Mouse (Mus musculus) lung, embryonic 15.5 days (tissue): ENCODE results near the gene Bcat1. TPM values are rescaled to one million over a fixed set of nuclear protein-coding genes. Genes with fewer than 3 reads are reported as not detected.
A peak's percentile ranks its signal among the peaks of the same experiment; 100 is the strongest.

Source experiments
- ATAC-seq: fragments of 200-750 bp; cut with Nextera tagmentation; 2 replicates; pipeline ENCODE4 v1.8.0; 2017; ENCODE audit warnings: moderate number of reproducible peaks, borderline replicate concordance; ENCODE audit not compliant: low FRiP score, low TSS enrichment; ENCODE audit errors: extremely low read depth
- H3K27ac ChIP-seq: fragments of 300-500 bp; sonication (generic); 2 replicates; pipeline ENCODE4 v1.5.1; 2015; ENCODE audit warnings: moderate library complexity, mild to moderate bottlenecking, inconsistent platforms
- H3K27me3 ChIP-seq: fragments of 300-500 bp; sonication (generic); 2 replicates; pipeline ENCODE4 v1.6.1; 2015; ENCODE audit warnings: inconsistent platforms
- H3K36me3 ChIP-seq: fragments of 300-500 bp; sonication (generic); 2 replicates; pipeline ENCODE4 v1.6.1; 2015; ENCODE audit warnings: inconsistent platforms
- H3K4me1 ChIP-seq: fragments of 300-500 bp; sonication (generic); 2 replicates; pipeline ENCODE4 v1.6.1; 2015; ENCODE audit warnings: inconsistent platforms
- H3K4me2 ChIP-seq: fragments of 300-500 bp; sonication (generic); 2 replicates; pipeline ENCODE4 v1.6.1; 2015; ENCODE audit warnings: inconsistent platforms, mild to moderate bottlenecking, moderate library complexity
- H3K4me3 ChIP-seq: fragments of 300-500 bp; sonication (generic); 2 replicates; pipeline ENCODE4 v1.5.1; 2015; ENCODE audit warnings: mild to moderate bottlenecking, inconsistent platforms
- H3K9ac ChIP-seq: fragments of 300-500 bp; sonication (generic); 2 replicates; pipeline ENCODE4 v1.6.1; 2015; ENCODE audit warnings: inconsistent platforms
- H3K9me3 ChIP-seq: fragments of 300-500 bp; sonication (generic); 2 replicates; pipeline ENCODE4 v1.6.1; 2016; ENCODE audit warnings: inconsistent platforms
- WGBS: fragments of 180-500 bp; shearing (Covaris S2); methylation state at CpG from one replicate; pipeline ENCODE4 v1.1.7; 2015; 5-methylcytosine and 5-hydroxymethylcytosine counted together
- polyA plus RNA-seq: library from polyadenylated mRNA; unstranded; fragments of >200 nt; fragmentation: Nextera tagmentation; extraction: Ambion mirVana; gene quantifications from 2 replicates; pipeline ENCODE4 v1.2.1, GENCODE M21; 2015

Bcat1 gene
- polyA plus RNA-seq, 1 experiment from 2014 or later = 7.5 TPM

DNA sequence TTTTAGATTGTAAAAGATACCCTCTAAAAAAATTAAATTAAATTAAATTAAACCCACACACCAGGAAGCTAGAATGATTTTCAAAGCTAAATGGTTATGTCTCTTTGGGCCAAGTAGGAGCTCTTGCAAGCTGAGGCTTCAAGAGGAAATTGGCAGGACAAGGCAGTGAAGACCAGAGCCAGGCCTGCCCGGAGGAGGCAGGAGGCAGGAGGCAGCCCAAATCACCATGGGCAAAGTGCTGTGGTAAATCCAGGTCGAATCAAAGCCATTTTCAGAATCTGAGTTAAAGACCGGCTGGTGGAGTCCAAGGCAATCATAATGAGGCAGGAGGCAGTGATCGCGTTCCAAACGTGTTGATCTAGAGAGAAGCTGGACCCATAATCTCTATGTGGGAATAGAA is 88.3 kb downstream of the Bcat1 start:
- H3K9me3 ChIP-seq = no peaks in the 10 kb centered on the region
- H3K9ac ChIP-seq = no peak overlapping the region
- H3K4me3 ChIP-seq = no peak overlapping the region
- no peak for ATAC-seq
- no peaks in the 10 kb centered on the region for H3K4me1 ChIP-seq
- no peaks in the 10 kb centered on the region for H3K27me3 ChIP-seq
- WGBS = 90% methylated on average over 6 of the region's 6 CpGs
- H3K4me2 ChIP-seq = no peak overlapping the region
- no peaks in the 10 kb centered on the region for H3K36me3 ChIP-seq
- H3K27ac ChIP-seq = no peak overlapping the region

DNA sequence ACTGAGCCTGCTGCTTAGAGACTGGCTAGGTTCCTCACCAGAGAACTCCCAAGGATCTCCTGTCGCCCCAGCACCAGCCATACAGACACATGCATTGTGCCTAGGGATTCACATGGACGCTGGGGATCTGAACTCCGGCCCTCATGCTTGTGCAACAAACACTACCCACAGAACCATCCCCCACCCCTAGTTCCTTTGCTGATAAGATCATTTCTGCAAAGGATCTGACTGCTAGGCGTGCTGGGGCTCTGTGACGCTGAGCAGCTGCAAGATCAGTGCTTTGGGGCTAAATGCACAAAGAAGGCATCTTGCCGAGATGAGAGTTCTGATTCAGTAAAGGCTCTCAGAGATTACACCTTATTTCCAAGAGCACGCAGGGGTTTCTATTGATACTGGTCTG is 88.8 kb downstream of the Bcat1 start:
- no peak for ATAC-seq
- 72% methylated on average over 7 of the region's 7 CpGs for WGBS
- Histone ChIP-seq H3K27me3 (no peaks in the 10 kb centered on the region), H3K4me1 (no peaks in the 10 kb centered on the region), H3K9ac (no peak overlapping the region), H3K9me3 (no peaks in the 10 kb centered on the region), H3K36me3 (no peaks in the 10 kb centered on the region), H3K27ac (no peak overlapping the region), H3K4me3 (no peak overlapping the region), H3K4me2 (no peak overlapping the region)

DNA sequence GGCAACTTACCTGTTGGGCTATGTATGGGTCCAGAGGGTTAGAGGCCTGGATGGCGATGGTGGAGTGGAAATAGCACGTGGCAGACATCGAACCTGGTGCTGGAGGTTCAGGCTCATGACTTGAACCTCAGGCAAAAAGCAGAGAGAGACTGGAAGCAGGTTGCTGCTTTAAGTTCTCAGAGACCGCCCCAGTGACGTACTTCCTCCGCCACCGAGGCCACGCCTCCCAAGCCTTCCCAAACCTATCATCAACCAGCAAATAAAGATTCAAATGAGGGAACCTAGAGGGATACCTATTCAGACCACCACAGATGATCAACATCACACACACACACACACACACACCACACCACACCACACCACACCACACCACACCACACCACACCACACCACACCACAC is 91.8 kb downstream of the Bcat1 start:
- ATAC-seq = no peak
- H3K9ac ChIP-seq = no peak overlapping the region
- WGBS = 95% methylated on average over 8 of the region's 8 CpGs
- no peaks in the 10 kb centered on the region for H3K4me1 ChIP-seq
- H3K9me3 ChIP-seq = no peaks in the 10 kb centered on the region
- no peak overlapping the region for H3K4me3 ChIP-seq
- H3K36me3 ChIP-seq = no peaks in the 10 kb centered on the region
- no peak overlapping the region for H3K27ac ChIP-seq
- no peaks in the 10 kb centered on the region for H3K27me3 ChIP-seq
- H3K4me2 ChIP-seq = no peak overlapping the region

GRCm38 (mm10) chr6:144982093-144982492 is 93.9 kb downstream of the Bcat1 start:
- H3K9me3 ChIP-seq = no peaks in the 10 kb centered on the region
- ATAC-seq = no peak
- H3K9ac ChIP-seq = no peak overlapping the region
- no peaks in the 10 kb centered on the region for H3K4me1 ChIP-seq
- no peak overlapping the region for H3K4me3 ChIP-seq
- H3K27me3 ChIP-seq = no peaks in the 10 kb centered on the region
- H3K27ac ChIP-seq = no peak overlapping the region
- 84% methylated on average over 3 of the region's 3 CpGs for WGBS
- H3K4me2 ChIP-seq = no peak overlapping the region
- no peaks in the 10 kb centered on the region for H3K36me3 ChIP-seq

GRCm38 (mm10) chr6:144972351-144972750 is 103.6 kb downstream of the Bcat1 start:
- no peak for ATAC-seq

DNA sequence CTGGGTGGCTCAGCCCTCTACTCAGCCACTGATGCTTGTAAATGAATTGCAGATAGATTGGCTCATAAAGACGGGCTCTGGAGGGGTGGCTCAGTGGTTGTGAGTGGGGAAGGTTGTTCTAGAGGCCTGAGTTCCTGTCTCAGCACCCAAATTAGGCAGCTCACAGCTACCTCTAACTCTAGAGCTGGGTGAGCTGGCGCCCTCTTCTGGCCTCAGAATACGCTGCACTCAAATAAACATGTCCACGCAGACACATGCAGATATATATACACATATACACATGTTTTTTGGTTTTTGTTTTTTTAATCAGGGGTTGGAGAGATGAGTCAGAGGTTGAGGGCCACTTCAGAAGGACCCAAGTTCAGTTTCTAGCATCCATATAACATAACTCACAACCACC is 105.1 kb downstream of the Bcat1 start:
- ATAC-seq = no peak
- no peak overlapping the region for H3K27ac ChIP-seq
- no peaks in the 10 kb centered on the region for H3K4me1 ChIP-seq
- H3K36me3 ChIP-seq = no peaks in the 10 kb centered on the region
- H3K27me3 ChIP-seq = no peaks in the 10 kb centered on the region
- H3K4me3 ChIP-seq = no peak overlapping the region
- H3K4me2 ChIP-seq = no peak overlapping the region
- no peak overlapping the region for H3K9ac ChIP-seq
- WGBS = 86% methylated on average over 4 of the region's 4 CpGs
- H3K9me3 ChIP-seq = no peaks in the 10 kb centered on the region

More at GRCm38 (mm10) chr6:144972351-144972750, 103.6 kb downstream of the Bcat1 start:
- WGBS = 70% methylated on average over 8 of the region's 8 CpGs
- H3K36me3 ChIP-seq = no peaks in the 10 kb centered on the region
- H3K27me3 ChIP-seq = no peaks in the 10 kb centered on the region
- no peaks in the 10 kb centered on the region for H3K4me1 ChIP-seq
- H3K9ac ChIP-seq = no peak overlapping the region
- no peak overlapping the region for H3K4me2 ChIP-seq
- H3K9me3 ChIP-seq = no peaks in the 10 kb centered on the region
- no peak overlapping the region for H3K4me3 ChIP-seq
- no peak overlapping the region for H3K27ac ChIP-seq

DNA sequence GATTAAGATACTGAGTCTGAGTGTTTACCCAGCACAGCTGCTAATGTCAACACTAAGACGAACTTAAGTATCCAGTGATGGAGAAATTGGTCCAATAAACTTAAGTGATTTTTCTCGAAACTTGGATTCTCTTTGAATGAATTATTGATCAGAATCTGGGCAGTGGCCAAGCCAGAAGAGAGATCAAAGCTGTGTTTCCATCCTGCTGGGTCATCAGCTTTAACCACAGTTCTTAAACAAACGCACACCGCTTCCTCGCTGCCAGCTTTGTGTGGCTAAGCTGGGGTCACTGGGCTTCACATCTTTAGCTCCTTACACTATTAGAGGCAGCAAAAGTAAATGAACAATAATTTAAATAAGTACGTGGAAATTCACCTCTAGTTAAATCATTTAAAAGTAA is 108.4 kb downstream of the Bcat1 start:
- Histone ChIP-seq H3K27me3 (no peaks in the 10 kb centered on the region), H3K4me1 (no peaks in the 10 kb centered on the region), H3K36me3 (no peaks in the 10 kb centered on the region), H3K9me3 (no peaks in the 10 kb centered on the region), H3K4me3 (no peak overlapping the region), H3K27ac (no peak overlapping the region), H3K9ac (no peak overlapping the region), H3K4me2 (no peak overlapping the region)
- WGBS = 23% methylated on average over 6 of the region's 6 CpGs
- ATAC-seq = no peak

GRCm38 (mm10) chr6:144964205-144964604 is 111.8 kb downstream of the Bcat1 start:
- Histone ChIP-seq H3K4me2 (no peak overlapping the region), H3K4me3 (no peak overlapping the region), H3K9ac (no peak overlapping the region), H3K36me3 (no peaks in the 10 kb centered on the region), H3K4me1 (no peaks in the 10 kb centered on the region), H3K9me3 (no peaks in the 10 kb centered on the region), H3K27me3 (no peaks in the 10 kb centered on the region), H3K27ac (no peak overlapping the region)
- WGBS = 64% methylated on average over 4 of the region's 4 CpGs
- no peak for ATAC-seq

DNA sequence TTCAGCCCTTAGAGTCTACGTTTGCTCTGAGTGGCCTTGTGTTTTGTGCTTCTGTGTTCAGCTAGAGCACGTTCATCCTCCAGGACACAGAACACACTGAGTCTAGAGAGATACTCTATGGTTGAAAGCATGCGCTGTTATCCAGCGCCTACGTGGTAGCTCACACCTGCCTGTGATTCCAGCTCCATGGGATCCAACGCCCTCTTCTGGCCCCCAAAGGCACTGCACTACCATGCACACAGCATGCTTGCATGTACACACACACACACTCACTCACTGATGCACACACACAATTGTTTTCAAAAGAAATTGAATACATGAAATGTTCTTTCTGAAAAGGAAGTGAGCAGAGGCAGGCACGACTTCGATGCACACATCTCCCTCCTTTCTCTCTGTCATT is 112.8 kb downstream of the Bcat1 start:
- H3K36me3 ChIP-seq = no peaks in the 10 kb centered on the region
- no peaks in the 10 kb centered on the region for H3K4me1 ChIP-seq
- H3K9ac ChIP-seq = no peak overlapping the region
- no peaks in the 10 kb centered on the region for H3K9me3 ChIP-seq
- no peak overlapping the region for H3K4me3 ChIP-seq
- ATAC-seq = no peak
- WGBS = 74% methylated on average over 8 of the region's 8 CpGs
- no peak overlapping the region for H3K27ac ChIP-seq
- H3K27me3 ChIP-seq = no peaks in the 10 kb centered on the region
- no peak overlapping the region for H3K4me2 ChIP-seq

DNA sequence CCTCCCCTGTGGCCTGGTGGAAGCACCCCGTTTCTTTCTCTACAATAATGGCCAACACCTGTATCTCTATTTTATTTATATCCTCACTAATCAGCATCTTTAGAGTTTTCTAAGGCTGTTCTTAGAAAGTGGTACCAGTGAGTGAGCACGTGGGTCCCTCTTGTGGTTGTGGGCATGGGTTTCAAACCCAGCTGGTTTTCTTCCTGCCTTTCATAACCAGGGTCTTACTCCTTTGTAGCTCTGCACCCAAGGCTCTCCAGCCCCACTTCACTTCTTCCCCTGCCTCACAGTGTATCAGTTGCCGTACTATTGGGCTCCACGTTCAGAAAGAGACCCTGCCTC is 114.0 kb downstream of the Bcat1 start:
- Histone ChIP-seq H3K36me3 (no peaks in the 10 kb centered on the region), H3K27ac (no peak overlapping the region), H3K4me2 (peak overlapping the region; percentile 43; the same call in 1 of the 2 replicates), H3K27me3 (no peaks in the 10 kb centered on the region), H3K9ac (no peak overlapping the region), H3K4me3 (no peak overlapping the region), H3K4me1 (no peaks in the 10 kb centered on the region), H3K9me3 (no peaks in the 10 kb centered on the region)
- no peak for ATAC-seq
- 46% methylated on average over 4 of the region's 4 CpGs for WGBS

- no peaks in the 10 kb centered on the region for H3K27me3 ChIP-seq
- H3K27ac ChIP-seq = peak overlapping the region; percentile 43
- WGBS = 33% methylated on average over 25 of the region's 25 CpGs
- no peaks in the 10 kb centered on the region for H3K36me3 ChIP-seq
- H3K9ac ChIP-seq = no peak overlapping the region
- H3K4me1 ChIP-seq = peaks cover 2% of the 10 kb centered on the region
- H3K4me3 ChIP-seq = peak overlapping the region; percentile 19; the same call in 1 of the 2 replicates
- no peaks in the 10 kb centered on the region for H3K9me3 ChIP-seq
- peak; percentile 69; the same call in 1 of the 2 replicates for ATAC-seq
- H3K4me2 ChIP-seq = peak overlapping the region; percentile 43
These were observed 114.6 kb downstream of the Bcat1 start for GRCm38 (mm10) chr6:144961253-144962012.

- WGBS = 24% methylated on average over 14 of the region's 14 CpGs
- ATAC-seq = peak; percentile 68; the same call in 1 of the 2 replicates
These were observed 120.0 kb downstream of the Bcat1 start for GRCm38 (mm10) chr6:144955887-144956547.

More at GRCm38 (mm10) chr6:144955887-144956547, 120.0 kb downstream of the Bcat1 start:
- no peak overlapping the region for H3K4me3 ChIP-seq
- H3K4me1 ChIP-seq = peaks cover 11% of the 10 kb centered on the region
- H3K9me3 ChIP-seq = no peaks in the 10 kb centered on the region
- peak overlapping the region; percentile 16; the same call in 1 of the 2 replicates for H3K4me2 ChIP-seq
- no peak overlapping the region for H3K9ac ChIP-seq
- no peaks in the 10 kb centered on the region for H3K27me3 ChIP-seq
- H3K27ac ChIP-seq = peak overlapping the region; percentile 65
- H3K36me3 ChIP-seq = no peaks in the 10 kb centered on the region
